25 mouse cellular contexts compared by ENCODE assay signal in genomic region chrX:164406133-164407022, GRCm38 (mm10). TPM values are rescaled to one million over a fixed set of nuclear protein-coding genes. Genes with fewer than 3 reads are reported as not detected.
DNase-seq lines count a peak whose midpoint lies in the region; ATAC-seq lines count a peak whose summit lies in the region.
"Had no signal": no experiment of that assay in that cellular context is flagged by ENCODE, and none has a peak within 500 bp of the region (broad histone marks: within the 10 kb centered on the region; RNA-seq: fewer than 3 reads in every experiment).

No protein-coding gene starts in this region.

- H3K36me3 ChIP-seq in kidney, embryonic 16.5 days (ENCODE audit: insufficient read depth, low read length), result no peaks in the 10 kb centered on the region
- H3K36me3 ChIP-seq: embryonic facial prominence, embryonic 10.5 days; heart, embryonic 15.5 days; midbrain, embryonic 15.5 days had no signal

- H3K9me3 ChIP-seq in kidney, embryonic 16.5 days (ENCODE audit: low read length), result 0 out of 2 replicates have a peak, but pooled peaks cover 2% of the 10 kb centered on the region
- H3K9me3 ChIP-seq: embryonic facial prominence, embryonic 10.5 days; heart, embryonic 15.5 days; midbrain, embryonic 15.5 days had no signal

- no peak overlapping the region for H3K9ac ChIP-seq in kidney, embryonic 16.5 days (replicated peaks; ENCODE audit: low read length)
- H3K9ac ChIP-seq: heart, embryonic 15.5 days; midbrain, embryonic 15.5 days had no signal

- no peaks in the 10 kb centered on the region for H3K4me1 ChIP-seq in kidney, embryonic 16.5 days (ENCODE audit: insufficient read depth, low read length)
- H3K4me1 ChIP-seq: embryonic facial prominence, embryonic 10.5 days; heart, embryonic 15.5 days; midbrain, embryonic 15.5 days had no signal

- H3K4me2 ChIP-seq in kidney, embryonic 16.5 days (replicated peaks; ENCODE audit: low read depth, low read length), result no peak overlapping the region
- H3K4me2 ChIP-seq: heart, embryonic 15.5 days; midbrain, embryonic 15.5 days had no signal

- no peak overlapping the region for H3K27ac ChIP-seq in kidney, embryonic 16.5 days (ENCODE audit: low read length)
- H3K27ac ChIP-seq: embryonic facial prominence, embryonic 10.5 days; gastrocnemius, adult 2 months; heart, embryonic 15.5 days; hindbrain, postnatal 0 days; midbrain, embryonic 15.5 days had no signal

- intact Hi-C loops in left cerebral cortex, postnatal 10 days (cut with DNase I), result no loop called here

- peak; percentile 91 for ATAC-seq in CD4-positive, CD25-positive, alpha-beta regulatory T cell, adult 4 months
- no peak for ATAC-seq in kidney, embryonic 16.5 days (ENCODE audit: low FRiP score, low TSS enrichment)
- ATAC-seq: hindbrain, postnatal 0 days; midbrain, embryonic 15.5 days had no signal

- H3K4me3 ChIP-seq in kidney, embryonic 16.5 days (ENCODE audit: low read length), result no peak overlapping the region
- H3K4me3 ChIP-seq: embryonic facial prominence, embryonic 10.5 days; gastrocnemius, adult 2 months; heart, embryonic 15.5 days; midbrain, embryonic 15.5 days had no signal

- peak; percentile 46 for DNase-seq in heart, adult 11 months
- no peak for DNase-seq in heart, postnatal 4 days
- DNase-seq in lung, postnatal 10 days, result peak; percentile 2
- DNase-seq in thymus, postnatal 10 days (ENCODE audit: low spot score in 2 of 2), result peak; percentile 23 to 36
- no peak for DNase-seq in left cerebral cortex, postnatal 10 days (ENCODE audit: extremely low spot score in 1 of 2, low spot score in 2 of 2)
- DNase-seq in c-Kit-positive CD71-positive TER-119-positive erythroid progenitor cells, embryonic 14.5 days (ENCODE audit: low spot score), result no peak
- DNase-seq: cerebellum, adult 8-10 months; gastrocnemius, adult 2 months; kidney, postnatal 4 days; layer of hippocampus, adult 9-11 months; right cerebral cortex, postnatal 14 days; spleen, adult 18-20 months had no signal

- WGBS in kidney, embryonic 16.5 days, result 74% methylated on average over 9 of the region's 9 CpGs

- H3K27me3 ChIP-seq in kidney, embryonic 16.5 days (ENCODE audit: insufficient read depth, low read length), result peaks cover 4% of the 10 kb centered on the region; the same call in 1 of the 2 replicates
- H3K27me3 ChIP-seq: heart, embryonic 15.5 days; midbrain, embryonic 15.5 days had no signal

RNA-seq across cellular contexts. Expression of gene Piga, which starts 13.2 kb away (rescaled TPM):
- total RNA-seq in heart, postnatal 4 days (2021), result 1 to 10 TPM; 4.8 to 5.1 TPM
- polyA plus RNA-seq in CD4-positive, CD25-positive, alpha-beta regulatory T cell, adult 4 months (2017; shearing (Covaris generic)), result 1 to 10 TPM; 7.7 to 8.3 TPM
- 1 to 10 TPM; 5.7 TPM for total RNA-seq in left cerebral cortex, postnatal 10 days (2021)
- 13.6 and 14.7 TPM in 2 replicates for polyA plus RNA-seq in kidney, embryonic 16.5 days (2015; fragmentation: Nextera tagmentation; extraction: Ambion mirVana)

RNA-seq across cellular contexts. Expression of gene Asb11, which starts 30.4 kb away (rescaled TPM):
- 10 to 100 TPM; 21.5 to 49.7 TPM for total RNA-seq in heart, postnatal 4 days (2021)
- not detected for polyA plus RNA-seq in CD4-positive, CD25-positive, alpha-beta regulatory T cell, adult 4 months (2017; shearing (Covaris generic))
- total RNA-seq in left cerebral cortex, postnatal 10 days (2021), result 1 to 10 TPM; 2.8 to 3.4 TPM
- 0.14 and 0.26 TPM in 2 replicates for polyA plus RNA-seq in kidney, embryonic 16.5 days (2015; fragmentation: Nextera tagmentation; extraction: Ambion mirVana)
- total RNA-seq: common myeloid progenitor, adult 5-6 weeks; hematopoietic stem cell, adult 5-6 weeks; hindbrain, postnatal 0 days had no signal
- polyA plus RNA-seq: embryonic facial prominence, embryonic 10.5 days; forebrain, embryonic 11.5 days; hindbrain, postnatal 0 days; kidney, embryonic 14.5 days; midbrain, embryonic 15.5 days; stomach, embryonic 14.5 days had no signal

RNA-seq across cellular contexts. Expression of gene Vegfd, which starts 33.2 kb away (rescaled TPM):
- total RNA-seq in heart, postnatal 4 days (2021), result 1 to 10 TPM; 5.3 to 5.7 TPM
- not detected for polyA plus RNA-seq in CD4-positive, CD25-positive, alpha-beta regulatory T cell, adult 4 months (2017; shearing (Covaris generic))
- total RNA-seq in left cerebral cortex, postnatal 10 days (2021), result 1 to 10 TPM; 3.3 to 3.6 TPM
- polyA plus RNA-seq in kidney, embryonic 16.5 days (2015; fragmentation: Nextera tagmentation; extraction: Ambion mirVana), result 21.7 and 22.7 TPM in 2 replicates
- total RNA-seq: common myeloid progenitor, adult 5-6 weeks; granulocyte monocyte progenitor cell, adult 5-6 weeks; hematopoietic stem cell, adult 5-6 weeks; hindbrain, postnatal 0 days; neutrophil, adult 5-6 weeks had no signal

Comparison
In these comparisons a context has a peak if more than half of its experiments do, and no peak if none do; other contexts are left out.
1. DNase-seq: peak in heart, adult 11 months (single experiment), lung, postnatal 10 days (single experiment) and thymus, postnatal 10 days (2 of 2); none in heart, postnatal 4 days (single experiment), left cerebral cortex, postnatal 10 days (0 of 2) and c-Kit-positive CD71-positive TER-119-positive erythroid progenitor cells, embryonic 14.5 days (single experiment).
2. RNA of gene Asb11, which starts 30.4 kb away (total RNA-seq): 21.5 to 49.7 TPM in heart, postnatal 4 days; 2.8 to 3.4 TPM in left cerebral cortex, postnatal 10 days; every median in the first group is over 4 times any median in the second.